Mouse (Mus musculus) intestine, postnatal 0 days (tissue): ENCODE results near the gene Rhof. TPM values are rescaled to one million over a fixed set of nuclear protein-coding genes. Genes with fewer than 3 reads are reported as not detected.

Experiments used
- ATAC-seq: fragments of 200-750 bp; cut with Nextera tagmentation; 2 replicates; pipeline ENCODE4 v1.8.0; 2017; ENCODE audit warnings: mild to moderate bottlenecking, moderate TSS enrichment, moderate library complexity
- H3K27ac ChIP-seq: fragments of 300-500 bp; sonication (generic); 2 replicates; pipeline ENCODE4 v1.5.1; 2014; ENCODE audit warnings: mild to moderate bottlenecking, low read depth, low read length, moderate library complexity
- H3K27me3 ChIP-seq: fragments of 300-500 bp; sonication (generic); replicated peaks from 2 replicates; pipeline ENCODE4 v1.6.1; 2014; ENCODE audit warnings: low read length, mixed read lengths; ENCODE audit not compliant: control insufficient read depth, insufficient read depth
- H3K36me3 ChIP-seq: fragments of 300-500 bp; sonication (generic); 2 replicates; pipeline ENCODE4 v1.6.1; 2014; ENCODE audit warnings: mild to moderate bottlenecking, moderate library complexity; ENCODE audit not compliant: control insufficient read depth, insufficient read depth
- H3K4me1 ChIP-seq: fragments of 300-500 bp; sonication (generic); replicated peaks from 2 replicates; pipeline ENCODE4 v1.6.1; 2014; ENCODE audit warnings: antibody characterized with exemption, low read length, mixed read lengths; ENCODE audit not compliant: control insufficient read depth, insufficient read depth
- H3K4me2 ChIP-seq: fragments of 300-500 bp; sonication (generic); replicated peaks from 2 replicates; pipeline ENCODE4 v1.6.1; 2014; ENCODE audit warnings: low read depth, mild to moderate bottlenecking, moderate library complexity
- H3K4me3 ChIP-seq: fragments of 300-500 bp; sonication (generic); 2 replicates; pipeline ENCODE4 v1.5.1; 2014; ENCODE audit warnings: low read depth, low read length
- H3K9ac ChIP-seq: fragments of 300-500 bp; sonication (generic); 2 replicates; pipeline ENCODE4 v1.6.1; 2014; ENCODE audit warnings: mild to moderate bottlenecking, low read depth, low read length
- H3K9me3 ChIP-seq: fragments of 300-500 bp; sonication (generic); 2 replicates; pipeline ENCODE4 v1.6.1; 2016; ENCODE audit warnings: mixed run types; ENCODE audit not compliant: control insufficient read depth
- CTCF ChIP-seq: sonication (generic); IDR thresholded peaks from 2 replicates; pipeline ENCODE4 v1.5.1; 2016; ENCODE audit warnings: low read depth, mild to moderate bottlenecking, control low read depth, antibody characterized with exemption, moderate library complexity
- WGBS: fragments of 180-500 bp; shearing (Covaris S2); extraction: QIAGEN DNeasy Blood & Tissue Kit; methylation state at CpG from one replicate; pipeline ENCODE4 v1.1.7; 2014; 5-methylcytosine and 5-hydroxymethylcytosine counted together
- polyA plus RNA-seq: library from polyadenylated mRNA; unstranded; fragments of >200 nt; fragmentation: Nextera tagmentation; extraction: Ambion mirVana; gene quantifications from 2 replicates; pipeline ENCODE4 v1.2.1, GENCODE M21; 2015

The Rhof gene
- polyA plus RNA-seq, 1 experiment from 2014 or later, result 17.0 TPM

GRCm38 (mm10) chr5:123094238-123094991 is 38.1 kb downstream of the Rhof start:
- ATAC-seq, result no peak
- Histone ChIP-seq H3K4me2 (no peak overlapping the region), H3K27me3 (no peaks in the 10 kb centered on the region), H3K9ac (no peak overlapping the region), H3K4me1 (no peaks in the 10 kb centered on the region), H3K4me3 (no peak overlapping the region), H3K36me3 (no peaks in the 10 kb centered on the region), H3K9me3 (no peaks in the 10 kb centered on the region), H3K27ac (no peak overlapping the region)
- no peak for TF ChIP-seq CTCF
- WGBS, result 74% methylated on average over 25 of the region's 25 CpGs

DNA sequence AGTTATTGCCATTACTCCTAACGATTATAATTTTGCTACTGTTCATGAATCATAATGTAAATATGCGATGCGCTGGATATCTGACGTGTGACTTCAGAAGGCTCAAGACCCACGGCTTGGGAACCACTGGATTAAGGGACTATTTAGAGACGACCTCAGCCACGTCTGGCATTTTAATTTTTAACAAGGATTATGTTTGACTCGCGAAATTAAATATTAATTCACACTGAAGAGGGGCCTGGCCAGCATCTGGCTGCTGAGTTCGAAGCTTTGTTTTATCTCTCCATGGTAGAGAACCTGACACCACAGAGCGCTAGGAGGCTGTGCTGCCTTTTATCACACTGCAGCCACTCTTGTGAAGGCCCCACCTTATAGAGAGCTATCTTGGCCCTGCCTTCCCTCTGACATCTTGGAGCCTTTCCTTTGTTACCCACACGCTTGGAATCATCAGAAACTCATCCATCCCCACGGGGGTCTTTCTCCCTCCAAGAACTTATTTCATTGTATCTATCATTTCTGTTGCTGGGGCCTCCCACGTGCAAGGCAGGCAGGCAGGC is 39.3 kb downstream of the Rhof start:
- no peak overlapping the region for H3K9ac ChIP-seq
- TF ChIP-seq CTCF, result no peak
- H3K27me3 ChIP-seq, result no peaks in the 10 kb centered on the region
- H3K4me1 ChIP-seq, result no peaks in the 10 kb centered on the region
- H3K4me3 ChIP-seq, result no peak overlapping the region
- no peak overlapping the region for H3K27ac ChIP-seq
- H3K9me3 ChIP-seq, result no peaks in the 10 kb centered on the region
- ATAC-seq, result no peak
- WGBS, result 63% methylated on average over 14 of the region's 14 CpGs
- no peaks in the 10 kb centered on the region for H3K36me3 ChIP-seq
- no peak overlapping the region for H3K4me2 ChIP-seq

DNA sequence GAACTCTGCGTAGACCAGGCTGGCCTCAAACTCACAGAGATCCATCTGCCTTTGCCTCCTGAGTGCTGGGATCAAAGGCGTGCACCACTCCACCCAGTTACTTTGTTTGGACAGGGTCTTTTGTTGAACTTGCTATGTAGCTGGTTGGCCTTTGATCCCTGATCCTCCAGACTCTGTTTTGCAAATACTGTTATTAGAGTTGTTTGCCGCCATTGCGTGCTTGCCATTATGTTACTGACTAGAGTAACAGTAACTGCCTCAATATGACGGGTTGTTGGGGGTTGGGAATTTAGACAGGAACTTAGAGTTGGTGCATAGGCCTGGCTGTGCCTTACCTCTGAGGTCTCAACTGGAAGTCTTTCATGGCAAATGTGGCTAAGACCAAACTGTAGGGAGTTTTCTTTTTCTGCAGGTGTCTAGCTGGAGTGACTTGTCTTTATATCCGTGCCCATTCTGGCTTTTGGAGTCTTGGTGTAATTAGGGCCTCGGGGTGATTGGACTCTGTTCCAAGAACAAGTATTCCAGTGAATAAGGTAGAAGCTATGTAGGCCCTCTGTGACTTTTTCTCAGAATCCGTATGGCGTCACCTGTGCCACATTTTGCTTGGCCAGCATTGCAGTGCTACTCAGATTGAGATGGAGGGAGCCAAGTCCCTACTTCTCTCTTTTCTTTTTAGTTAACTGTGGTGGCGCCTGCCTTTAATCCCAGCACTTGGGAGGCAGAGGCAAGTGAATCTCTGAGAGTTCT is 41.8 kb downstream of the Rhof start:
- no peaks in the 10 kb centered on the region for H3K27me3 ChIP-seq
- no peak for TF ChIP-seq CTCF
- no peak overlapping the region for H3K9ac ChIP-seq
- WGBS, result 77% methylated on average over 10 of the region's 10 CpGs
- no peak overlapping the region for H3K4me2 ChIP-seq
- no peaks in the 10 kb centered on the region for H3K36me3 ChIP-seq
- no peak for ATAC-seq
- no peak overlapping the region for H3K27ac ChIP-seq
- no peaks in the 10 kb centered on the region for H3K4me1 ChIP-seq
- no peaks in the 10 kb centered on the region for H3K9me3 ChIP-seq
- no peak overlapping the region for H3K4me3 ChIP-seq

GRCm38 (mm10) chr5:123088784-123089183 is 43.7 kb downstream of the Rhof start:
- no peaks in the 10 kb centered on the region for H3K9me3 ChIP-seq
- no peak for ATAC-seq
- no peak overlapping the region for H3K4me2 ChIP-seq
- WGBS, result 92% methylated on average over 4 of the region's 4 CpGs
- no peak overlapping the region for H3K9ac ChIP-seq
- TF ChIP-seq CTCF, result no peak
- H3K27ac ChIP-seq, result no peak overlapping the region
- no peaks in the 10 kb centered on the region for H3K27me3 ChIP-seq
- H3K36me3 ChIP-seq, result no peaks in the 10 kb centered on the region
- no peaks in the 10 kb centered on the region for H3K4me1 ChIP-seq
- H3K4me3 ChIP-seq, result no peak overlapping the region

GRCm38 (mm10) chr5:123086501-123086900 is 46.0 kb downstream of the Rhof start:
- Histone ChIP-seq H3K9me3 (no peaks in the 10 kb centered on the region), H3K27me3 (no peaks in the 10 kb centered on the region), H3K4me1 (no peaks in the 10 kb centered on the region), H3K9ac (no peak overlapping the region), H3K27ac (no peak overlapping the region), H3K4me2 (no peak overlapping the region), H3K36me3 (no peaks in the 10 kb centered on the region), H3K4me3 (no peak overlapping the region)
- ATAC-seq, result no peak
- WGBS, result 80% methylated on average over 2 of the region's 2 CpGs
- TF ChIP-seq CTCF, result no peak

DNA sequence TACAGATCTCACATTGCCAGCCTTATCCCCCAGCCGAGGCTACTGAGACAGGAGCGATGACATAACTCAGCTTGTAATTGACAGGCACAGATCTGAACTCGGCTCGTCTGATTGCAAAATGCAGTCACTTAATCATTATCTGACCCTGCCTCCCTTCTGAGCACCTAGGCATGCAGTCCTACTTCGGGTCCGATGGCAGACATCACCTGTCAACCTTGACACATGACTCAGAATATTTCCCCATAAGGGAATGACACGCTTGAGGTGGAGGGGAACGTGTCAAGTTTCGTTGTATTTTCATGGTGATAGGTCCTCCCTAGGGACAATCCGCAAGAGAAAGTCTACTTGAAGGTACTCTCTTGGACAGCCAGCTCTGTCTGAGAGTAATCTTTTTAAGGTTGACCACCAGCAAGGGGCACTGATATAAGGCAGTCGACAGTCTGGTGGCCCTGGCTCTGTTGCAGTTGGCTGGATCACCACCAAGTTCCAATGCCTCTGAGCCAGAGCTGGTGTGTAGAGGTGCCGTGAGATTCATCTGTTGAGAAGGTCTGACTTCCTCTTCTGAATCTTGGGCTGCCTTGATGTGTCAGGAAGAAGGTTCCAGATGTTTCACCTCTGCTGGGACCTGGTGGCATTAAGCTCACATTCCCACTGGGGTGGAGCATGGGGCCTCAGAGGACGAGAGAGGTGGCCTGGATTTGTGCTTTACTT is 49.0 kb downstream of the Rhof start:
- no peak for TF ChIP-seq CTCF
- no peak overlapping the region for H3K4me2 ChIP-seq
- no peak overlapping the region for H3K4me3 ChIP-seq
- no peaks in the 10 kb centered on the region for H3K27me3 ChIP-seq
- H3K9ac ChIP-seq, result no peak overlapping the region
- H3K27ac ChIP-seq, result no peak overlapping the region
- H3K9me3 ChIP-seq, result no peaks in the 10 kb centered on the region
- 60% methylated on average over 13 of the region's 13 CpGs for WGBS
- no peaks in the 10 kb centered on the region for H3K4me1 ChIP-seq
- ATAC-seq, result no peak
- H3K36me3 ChIP-seq, result no peaks in the 10 kb centered on the region
